Mouse (Mus musculus): ENCODE measurements around the gene Dennd1c. TPM values are rescaled to one million over a fixed set of nuclear protein-coding genes. Genes with fewer than 3 reads are reported as not detected.

Dennd1c gene
- polyA plus RNA-seq (2015; fragmentation: Nextera tagmentation; extraction: Ambion mirVana), result 1.6 and 2.4 TPM in 2 replicates

GRCm38 (mm10) chr17:57078336-57078735, at the start of gene Dennd1c:
Dennd1c (minus strand) TSS chr17:57078514.
- Histone ChIP-seq H3K4me1 (no peaks in the 10 kb centered on the region), H3K4me3 (no peak within 1 kb of the TSS), H3K27ac (no peak within 1 kb of the TSS), H3K4me2 (no peak within 1 kb of the TSS), H3K36me3 (no peaks in the 10 kb centered on the region), H3K27me3 (no peaks in the 10 kb centered on the region), H3K9me3 (no peaks in the 10 kb centered on the region), H3K9ac (no peak within 1 kb of the TSS)
- WGBS, result 48% methylated on average over 6 of the region's 6 CpGs
- ATAC-seq (ENCODE audit: insufficient number of reproducible peaks, insufficient read depth, low FRiP score, low TSS enrichment, low read depth), result no peak

DNA sequence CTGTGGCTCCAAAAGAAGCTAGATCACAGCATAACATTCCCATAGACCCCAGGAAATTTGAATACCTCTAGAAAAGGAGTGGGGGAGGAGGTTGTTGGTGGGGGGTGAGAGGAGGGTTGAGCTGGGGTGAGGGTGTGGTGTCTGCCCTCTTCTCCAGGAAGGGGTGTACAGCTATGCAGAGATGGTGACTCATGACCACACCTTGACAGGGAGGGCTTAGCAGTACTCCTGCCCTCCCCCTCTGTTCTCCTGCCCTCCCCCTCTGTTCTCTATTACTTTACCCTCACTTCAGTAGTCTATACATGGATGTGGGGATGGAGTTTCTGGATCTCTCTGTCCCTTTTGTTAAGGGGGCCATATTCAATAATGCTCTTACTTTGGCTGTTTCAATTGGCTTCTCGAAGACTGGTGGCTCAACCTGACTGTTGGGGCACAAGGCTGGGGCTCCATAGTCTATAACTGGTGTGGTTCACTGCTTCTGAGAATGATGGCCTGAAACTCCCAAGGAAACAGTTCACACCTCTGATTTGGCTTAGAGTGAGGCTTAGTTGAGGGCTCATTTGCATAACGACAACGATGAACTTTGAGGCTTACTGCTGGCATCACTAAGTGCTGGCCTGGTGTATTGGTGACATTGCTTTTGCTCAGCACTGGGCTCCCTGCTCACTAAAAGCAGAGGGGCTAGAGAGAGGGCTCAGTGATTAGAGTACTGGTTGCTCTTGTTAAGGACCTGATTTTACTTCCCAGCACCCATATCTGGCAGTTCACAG, 47.7 kb upstream of the Dennd1c start:
- ATAC-seq (ENCODE audit: insufficient number of reproducible peaks, insufficient read depth, low FRiP score, low TSS enrichment, low read depth), result no peak
- Histone ChIP-seq H3K4me2 (no peak overlapping the region), H3K9me3 (no peaks in the 10 kb centered on the region), H3K27me3 (no peaks in the 10 kb centered on the region), H3K27ac (no peak overlapping the region), H3K9ac (no peak overlapping the region), H3K36me3 (no peaks in the 10 kb centered on the region), H3K4me1 (no peaks in the 10 kb centered on the region), H3K4me3 (no peak overlapping the region)
- WGBS, result 62% methylated on average over 3 of the region's 3 CpGs

- no peak overlapping the region for H3K4me3 ChIP-seq
- H3K27ac ChIP-seq, result no peak overlapping the region
- no peaks in the 10 kb centered on the region for H3K4me1 ChIP-seq
- no peaks in the 10 kb centered on the region for H3K27me3 ChIP-seq
- H3K4me2 ChIP-seq, result no peak overlapping the region
- H3K9ac ChIP-seq, result no peak overlapping the region
- no peaks in the 10 kb centered on the region for H3K36me3 ChIP-seq
- WGBS, result 81% methylated on average over 4 of the region's 4 CpGs
- H3K9me3 ChIP-seq, result no peaks in the 10 kb centered on the region
- no peak for ATAC-seq (ENCODE audit: insufficient number of reproducible peaks, insufficient read depth, low FRiP score, low TSS enrichment, low read depth)
Observed at GRCm38 (mm10) chr17:57124792-57125191, 46.5 kb upstream of the Dennd1c start.

- Histone ChIP-seq H3K4me3 (no peak overlapping the region), H3K9me3 (no peaks in the 10 kb centered on the region), H3K27me3 (no peaks in the 10 kb centered on the region), H3K9ac (no peak overlapping the region), H3K36me3 (no peaks in the 10 kb centered on the region), H3K27ac (no peak overlapping the region), H3K4me1 (no peaks in the 10 kb centered on the region), H3K4me2 (no peak overlapping the region)
- WGBS, result 82% methylated on average over 11 of the region's 11 CpGs
- ATAC-seq (ENCODE audit: insufficient number of reproducible peaks, insufficient read depth, low FRiP score, low TSS enrichment, low read depth), result no peak
Observed at GRCm38 (mm10) chr17:57123192-57124118, 45.1 kb upstream of the Dennd1c start.

GRCm38 (mm10) chr17:57121856-57122255, 43.5 kb upstream of the Dennd1c start:
- Histone ChIP-seq H3K9ac (no peak overlapping the region), H3K27me3 (no peaks in the 10 kb centered on the region), H3K4me1 (no peaks in the 10 kb centered on the region), H3K4me3 (no peak overlapping the region), H3K36me3 (no peaks in the 10 kb centered on the region), H3K9me3 (no peaks in the 10 kb centered on the region), H3K27ac (no peak overlapping the region), H3K4me2 (no peak overlapping the region)
- ATAC-seq (ENCODE audit: insufficient number of reproducible peaks, insufficient read depth, low FRiP score, low TSS enrichment, low read depth), result no peak
- WGBS, result 64% methylated on average over 2 of the region's 2 CpGs

GRCm38 (mm10) chr17:57118524-57119349, 40.4 kb upstream of the Dennd1c start:
- H3K9me3 ChIP-seq, result no peaks in the 10 kb centered on the region
- H3K4me3 ChIP-seq, result peak overlapping the region; percentile 3; the same call in 1 of the 2 replicates
- H3K27ac ChIP-seq, result no peak overlapping the region
- ATAC-seq (ENCODE audit: insufficient number of reproducible peaks, insufficient read depth, low FRiP score, low TSS enrichment, low read depth), result peak; percentile 84; the same call in 1 of the 2 replicates
- H3K27me3 ChIP-seq, result no peaks in the 10 kb centered on the region; the same call in 1 of the 2 replicates
- H3K36me3 ChIP-seq, result no peaks in the 10 kb centered on the region
- H3K4me1 ChIP-seq, result no peaks in the 10 kb centered on the region
- WGBS, result under 1% methylated on average over 11 of the region's 11 CpGs
- H3K4me2 ChIP-seq, result peak overlapping the region; percentile 31
- H3K9ac ChIP-seq, result no peak overlapping the region

DNA sequence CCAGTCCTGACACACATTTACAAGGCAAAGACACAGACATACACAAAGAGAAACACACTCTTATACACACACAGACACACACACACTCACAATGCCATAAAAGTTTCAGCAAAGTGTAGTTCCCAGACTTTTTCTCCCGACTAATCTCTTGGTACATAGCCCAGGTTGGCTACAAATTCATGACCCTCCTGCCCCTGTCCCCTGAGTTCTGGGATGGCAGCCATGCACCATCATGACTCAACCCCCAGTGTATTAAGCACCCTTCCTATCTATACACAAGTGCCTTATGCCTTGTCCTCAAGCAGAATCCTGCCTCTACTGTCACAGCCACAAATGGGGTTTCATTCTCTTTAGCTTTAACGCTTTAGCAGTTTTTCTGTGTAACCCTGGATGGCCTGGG, 38.5 kb upstream of the Dennd1c start:
- Histone ChIP-seq H3K4me2 (no peak overlapping the region), H3K9ac (no peak overlapping the region), H3K27ac (no peak overlapping the region), H3K4me3 (no peak overlapping the region), H3K36me3 (no peaks in the 10 kb centered on the region), H3K4me1 (no peaks in the 10 kb centered on the region), H3K9me3 (no peaks in the 10 kb centered on the region), H3K27me3 (no peaks in the 10 kb centered on the region; the same call in 1 of the 2 replicates)
- no peak for ATAC-seq (ENCODE audit: insufficient number of reproducible peaks, insufficient read depth, low FRiP score, low TSS enrichment, low read depth)
- 75% methylated on average over 2 of the region's 2 CpGs for WGBS

DNA sequence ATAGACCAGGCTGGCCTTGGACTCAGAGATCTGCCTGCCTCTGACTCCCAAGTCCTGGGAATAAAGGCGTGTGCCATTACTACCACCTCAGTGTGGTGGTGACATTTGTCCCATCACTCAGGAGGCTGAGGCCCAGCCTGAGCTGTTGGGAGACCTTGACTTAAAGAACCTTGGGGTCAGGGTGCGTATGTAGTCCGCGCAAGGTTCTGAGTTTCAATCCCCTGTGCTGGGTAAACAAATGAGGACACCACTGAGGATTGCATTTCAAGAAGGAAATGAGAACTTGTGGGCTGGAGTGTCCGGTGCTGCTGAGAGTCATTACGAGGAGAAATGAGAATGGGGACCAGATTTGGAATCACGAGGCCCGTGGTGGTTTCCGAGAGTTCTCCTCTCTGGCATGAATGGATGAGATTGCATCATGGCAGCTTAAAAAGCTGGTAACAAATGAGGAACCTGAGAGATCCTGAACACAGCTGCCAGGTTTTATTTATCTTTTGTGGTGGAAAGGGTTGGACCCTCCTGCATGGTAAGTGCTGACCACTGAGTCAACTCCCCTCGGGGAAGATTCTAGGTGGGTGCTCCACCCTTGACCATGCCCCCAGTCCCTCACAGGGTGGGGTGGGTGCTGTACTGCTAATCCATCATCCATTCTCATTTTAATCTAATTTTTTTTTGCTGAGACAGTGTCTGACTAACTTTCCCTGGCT, 34.6 kb upstream of the Dennd1c start:
- no peaks in the 10 kb centered on the region for H3K9me3 ChIP-seq
- H3K9ac ChIP-seq, result no peak overlapping the region
- no peak overlapping the region for H3K4me3 ChIP-seq
- H3K4me2 ChIP-seq, result no peak overlapping the region
- H3K36me3 ChIP-seq, result no peaks in the 10 kb centered on the region
- no peaks in the 10 kb centered on the region for H3K4me1 ChIP-seq
- H3K27me3 ChIP-seq, result no peaks in the 10 kb centered on the region; the same call in 1 of the 2 replicates
- 85% methylated on average over 10 of the region's 10 CpGs for WGBS
- ATAC-seq (ENCODE audit: insufficient number of reproducible peaks, insufficient read depth, low FRiP score, low TSS enrichment, low read depth), result no peak
- H3K27ac ChIP-seq, result no peak overlapping the region

GRCm38 (mm10) chr17:57110005-57110404, 31.7 kb upstream of the Dennd1c start:
- Histone ChIP-seq H3K27ac (no peak overlapping the region), H3K4me3 (no peak overlapping the region), H3K36me3 (no peaks in the 10 kb centered on the region), H3K27me3 (no peaks in the 10 kb centered on the region), H3K9me3 (no peaks in the 10 kb centered on the region), H3K9ac (no peak overlapping the region), H3K4me1 (peaks cover 8% of the 10 kb centered on the region; the same call in 1 of the 2 replicates), H3K4me2 (no peak overlapping the region)
- ATAC-seq (ENCODE audit: insufficient number of reproducible peaks, insufficient read depth, low FRiP score, low TSS enrichment, low read depth), result no peak
- WGBS, result 86% methylated on average over 1 of the region's 1 CpGs

DNA sequence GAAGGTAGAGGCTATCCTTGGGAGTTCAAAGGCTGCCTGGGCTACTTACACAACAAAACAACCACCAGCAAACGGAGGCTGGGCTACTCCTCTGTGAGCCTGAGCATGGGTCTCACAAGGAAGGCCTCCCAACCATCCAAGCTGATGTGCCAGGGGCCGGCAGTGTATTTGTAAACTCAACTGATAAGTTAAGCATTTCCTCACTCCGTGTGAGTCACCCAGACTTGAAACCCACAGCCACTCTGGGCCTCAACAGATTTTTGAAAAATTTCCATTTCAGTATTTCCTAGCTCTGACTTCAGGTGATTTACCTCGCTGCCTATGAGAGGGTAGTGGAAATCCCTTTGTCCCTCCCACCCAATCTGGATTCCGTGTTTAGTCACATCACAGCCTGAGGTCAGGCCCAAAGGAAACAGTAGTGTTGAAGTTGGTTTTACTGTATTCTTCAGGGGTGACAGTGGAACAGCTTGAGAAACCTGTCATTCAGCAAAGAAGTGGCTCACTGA, 30.4 kb upstream of the Dennd1c start:
- Histone ChIP-seq H3K4me3 (no peak overlapping the region), H3K9ac (no peak overlapping the region), H3K27me3 (no peaks in the 10 kb centered on the region), H3K4me1 (peaks cover 16% of the 10 kb centered on the region), H3K4me2 (no peak overlapping the region), H3K27ac (no peak overlapping the region), H3K9me3 (no peaks in the 10 kb centered on the region), H3K36me3 (no peaks in the 10 kb centered on the region)
- 54% methylated on average over 5 of the region's 5 CpGs for WGBS
- ATAC-seq (ENCODE audit: insufficient number of reproducible peaks, insufficient read depth, low FRiP score, low TSS enrichment, low read depth), result no peak

All from embryonic facial prominence, embryonic 13.5 days (tissue).